9 mouse cellular contexts compared by ENCODE assay signal in the genomic region with DNA sequence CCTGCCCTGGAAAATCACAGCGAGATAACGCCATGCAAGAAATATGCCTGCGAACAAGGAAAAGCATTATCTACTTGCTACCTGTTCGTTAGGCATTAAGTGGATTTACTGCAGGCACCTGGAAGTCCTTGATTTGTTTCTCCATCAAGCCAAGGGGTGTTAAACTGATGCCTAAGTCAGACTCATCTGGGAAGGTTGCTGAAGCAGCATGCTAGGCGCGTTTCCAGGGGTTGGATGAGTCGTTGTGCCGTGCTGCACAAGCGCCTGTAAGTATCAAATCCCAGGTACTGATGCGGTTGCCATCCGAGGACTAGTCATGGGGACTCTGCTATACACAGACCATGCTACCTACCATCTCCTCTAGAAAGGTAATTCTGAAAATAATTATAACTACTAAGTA. TPM values are rescaled to one million over a fixed set of nuclear protein-coding genes. Genes with fewer than 3 reads are reported as not detected.
DNase-seq lines count a peak whose midpoint lies in the region; ATAC-seq lines count a peak whose summit lies in the region.
"Had no signal": no experiment of that assay in that cellular context is flagged by ENCODE, and none has a peak within 500 bp of the region (broad histone marks: within the 10 kb centered on the region; RNA-seq: fewer than 3 reads in every experiment).

No protein-coding gene starts in this region.

- H3K4me2 ChIP-seq in heart, embryonic 14.5 days (ENCODE audit: low read length), result peak overlapping the region; percentile 92
- peak overlapping the region; percentile 76 for H3K4me2 ChIP-seq in embryonic facial prominence, embryonic 12.5 days (replicated peaks)
- H3K4me2 ChIP-seq in hindbrain, embryonic 14.5 days (replicated peaks), result peak overlapping the region; percentile 62
- peak overlapping the region; percentile 75 for H3K4me2 ChIP-seq in midbrain, embryonic 13.5 days (replicated peaks)

- H3K4me3 ChIP-seq in heart, embryonic 14.5 days (ENCODE audit: control insufficient read depth in 1 of 2, insufficient read depth in 1 of 2, low read depth in 1 of 2, low read length in 2 of 2), result no peak overlapping the region
- peak overlapping the region; percentile 89; the same call in 1 of the 2 replicates for H3K4me3 ChIP-seq in embryonic facial prominence, embryonic 12.5 days
- H3K4me3 ChIP-seq in hindbrain, embryonic 14.5 days (replicated peaks; ENCODE audit: low read length), result peak overlapping the region; percentile 70
- peak overlapping the region; percentile 94 for H3K4me3 ChIP-seq in midbrain, embryonic 13.5 days (replicated peaks)

- intact Hi-C loops in heart, postnatal 10 days (cut with DNase I), result loop anchor here (1.0 to 5.0 kb wide), 4 partner anchors 44 to 232 kb away; no protein-coding TSS in a partner anchor

- peak overlapping the region in 1 of 2 experiments; percentile 16; a peak in 1 of 4 replicates for H3K27ac ChIP-seq in heart, embryonic 14.5 days (replicated peaks in 1 of 2; ENCODE audit: control insufficient read depth in 1 of 2, insufficient read depth in 1 of 2, low read depth in 2 of 2, low read length in 2 of 2)
- no peak overlapping the region for H3K27ac ChIP-seq in embryonic facial prominence, embryonic 12.5 days
- peak overlapping the region; percentile 92 for H3K27ac ChIP-seq in hindbrain, embryonic 14.5 days
- H3K27ac ChIP-seq in midbrain, embryonic 13.5 days, result peak overlapping the region; percentile 99

- H3K9ac ChIP-seq in heart, embryonic 14.5 days (ENCODE audit: low read length), result no peak overlapping the region
- H3K9ac ChIP-seq in embryonic facial prominence, embryonic 12.5 days, result no peak overlapping the region
- 0 out of 2 replicates have a peak overlapping the region, but pooled peaks have one; percentile 92 for H3K9ac ChIP-seq in hindbrain, embryonic 14.5 days
- no peak overlapping the region for H3K9ac ChIP-seq in midbrain, embryonic 13.5 days (replicated peaks)

- no peaks in the 10 kb centered on the region for H3K27me3 ChIP-seq in heart, embryonic 14.5 days (ENCODE audit: control insufficient read depth, insufficient read depth, low read length)
- H3K27me3 ChIP-seq in embryonic facial prominence, embryonic 12.5 days, result no peaks in the 10 kb centered on the region
- H3K27me3 ChIP-seq in hindbrain, embryonic 14.5 days (ENCODE audit: control insufficient read depth, insufficient read depth, low read length), result no peaks in the 10 kb centered on the region
- H3K27me3 ChIP-seq in midbrain, embryonic 13.5 days, result 0 out of 2 replicates have a peak, but pooled peaks cover 3% of the 10 kb centered on the region

- H3K4me1 ChIP-seq in heart, embryonic 14.5 days (ENCODE audit: control insufficient read depth in 2 of 2, insufficient read depth in 2 of 2, low read length in 2 of 2), result peaks cover 7 to 27% of the 10 kb centered on the region in 2 experiments
- H3K4me1 ChIP-seq in embryonic facial prominence, embryonic 12.5 days, result peaks cover 18% of the 10 kb centered on the region
- peaks cover 32% of the 10 kb centered on the region for H3K4me1 ChIP-seq in hindbrain, embryonic 14.5 days (replicated peaks; ENCODE audit: control insufficient read depth, insufficient read depth, low read length)
- H3K4me1 ChIP-seq in midbrain, embryonic 13.5 days (replicated peaks), result peaks cover 50% of the 10 kb centered on the region

- no peak for DNase-seq in heart, postnatal 10 days
- no peak for DNase-seq in hindbrain, embryonic 14.5 days (ENCODE audit: low spot score)
- no peak for DNase-seq in ovary, postnatal 10 days (ENCODE audit: low spot score)
- DNase-seq in embryo, embryonic 11 days, result no peak
- DNase-seq in gastrocnemius, postnatal 4 days (ENCODE audit: low spot score in 2 of 2), result no peak

- H3K9me3 ChIP-seq in heart, embryonic 14.5 days (ENCODE audit: control insufficient read depth, low read length), result no peaks in the 10 kb centered on the region
- H3K9me3 ChIP-seq in embryonic facial prominence, embryonic 12.5 days, result no peaks in the 10 kb centered on the region
- H3K9me3 ChIP-seq in hindbrain, embryonic 14.5 days (ENCODE audit: control insufficient read depth, low read length), result no peaks in the 10 kb centered on the region
- H3K9me3 ChIP-seq in midbrain, embryonic 13.5 days, result no peaks in the 10 kb centered on the region

- H3K36me3 ChIP-seq in heart, embryonic 14.5 days (ENCODE audit: control insufficient read depth, insufficient read depth, low read length), result no peaks in the 10 kb centered on the region
- H3K36me3 ChIP-seq in embryonic facial prominence, embryonic 12.5 days, result no peaks in the 10 kb centered on the region
- H3K36me3 ChIP-seq in hindbrain, embryonic 14.5 days (replicated peaks; ENCODE audit: control insufficient read depth, insufficient read depth), result no peaks in the 10 kb centered on the region
- H3K36me3 ChIP-seq in midbrain, embryonic 13.5 days, result no peaks in the 10 kb centered on the region

- WGBS in heart, embryonic 14.5 days, result 25% methylated on average over 11 of the region's 11 CpGs
- 30% methylated on average over 11 of the region's 11 CpGs for WGBS in embryonic facial prominence, embryonic 12.5 days
- WGBS in hindbrain, embryonic 14.5 days, result 35% methylated on average over 11 of the region's 11 CpGs
- 32% methylated on average over 11 of the region's 11 CpGs for whole genome bisulfite sequencing in midbrain, embryonic 13.5 days

- no peak for ATAC-seq in heart, embryonic 14.5 days (ENCODE audit: insufficient number of reproducible peaks, insufficient read depth, low FRiP score, low read depth)
- ATAC-seq in embryonic facial prominence, embryonic 12.5 days (ENCODE audit: insufficient number of reproducible peaks, insufficient read depth, low FRiP score, low TSS enrichment), result no peak
- ATAC-seq in hindbrain, embryonic 14.5 days (ENCODE audit: low FRiP score), result no peak
- no peak for ATAC-seq in midbrain, embryonic 13.5 days

RNA-seq across cellular contexts. Expression of gene Apbb2, which starts 0.6 kb away (rescaled TPM):
- 30.9 and 32.9 TPM in 2 replicates for polyA plus RNA-seq in heart, embryonic 14.5 days (2014; fragmentation: Nextera tagmentation; extraction: Ambion mirVana)
- 10 to 100 TPM; 67.6 to 69.2 TPM for total RNA-seq in heart, postnatal 10 days (2021)
- 52.9 and 53.2 TPM in 2 replicates for polyA plus RNA-seq in embryonic facial prominence, embryonic 12.5 days (2016; fragmentation: Nextera tagmentation; extraction: Ambion mirVana)
- 113 and 123 TPM in 2 replicates for polyA plus RNA-seq in hindbrain, embryonic 14.5 days (2014; fragmentation: Nextera tagmentation; extraction: Ambion mirVana)
- 93.4 and 94.6 TPM in 2 replicates for polyA plus RNA-seq in midbrain, embryonic 13.5 days (2015; fragmentation: Nextera tagmentation; extraction: Ambion mirVana)
- total RNA-seq in gastrocnemius, postnatal 4 days (2021), result 10 to 100 TPM; 56.0 to 60.4 TPM
- total RNA-seq: MEL had no signal

RNA-seq across cellular contexts. Expression of gene Uchl1, which starts 56.7 kb away (rescaled TPM):
- polyA plus RNA-seq in heart, embryonic 14.5 days (2014; fragmentation: Nextera tagmentation; extraction: Ambion mirVana), result 113 and 147 TPM in 2 replicates
- 10 to 100 TPM; 19.6 to 21.5 TPM for total RNA-seq in heart, postnatal 10 days (2021)
- 141 and 184 TPM in 2 replicates for polyA plus RNA-seq in embryonic facial prominence, embryonic 12.5 days (2016; fragmentation: Nextera tagmentation; extraction: Ambion mirVana)
- polyA plus RNA-seq in hindbrain, embryonic 14.5 days (2014; fragmentation: Nextera tagmentation; extraction: Ambion mirVana), result 1,396 and 1,527 TPM in 2 replicates
- polyA plus RNA-seq in midbrain, embryonic 13.5 days (2015; fragmentation: Nextera tagmentation; extraction: Ambion mirVana), result 1,181 and 1,187 TPM in 2 replicates
- 10 to 100 TPM; 30.9 to 33.2 TPM for total RNA-seq in gastrocnemius, postnatal 4 days (2021)
- total RNA-seq: MEL had no signal

Comparison
In these comparisons a context has a peak if more than half of its experiments do, and no peak if none do; other contexts are left out.
1. H3K4me3 ChIP-seq: peak in embryonic facial prominence, embryonic 12.5 days (single experiment), hindbrain, embryonic 14.5 days (single experiment) and midbrain, embryonic 13.5 days (single experiment); none in heart, embryonic 14.5 days (0 of 2).
2. Peak in every context shown above with its lines, with median percentiles within 50 percentile points of each other: H3K4me2 ChIP-seq.